ENCODE assay signal across 8 mouse cellular contexts in the genomic region with DNA sequence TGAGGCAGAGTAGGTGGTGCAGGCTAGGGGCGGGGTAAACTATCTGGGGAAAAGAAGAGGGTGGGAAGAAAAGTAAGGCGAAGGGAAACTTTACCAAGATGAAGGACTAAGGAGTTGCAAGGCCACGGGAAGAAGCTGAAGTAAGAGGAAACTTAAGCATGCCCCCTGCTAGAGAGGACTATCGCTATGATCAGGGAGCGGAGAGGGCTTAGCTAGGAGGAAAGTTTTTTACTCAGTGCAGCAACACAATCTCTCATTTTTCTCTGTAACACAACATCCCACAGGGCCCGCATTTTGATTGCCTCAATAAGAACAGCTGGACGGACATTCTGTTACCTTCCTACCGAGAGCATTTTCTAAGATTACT. TPM values are rescaled to one million over a fixed set of nuclear protein-coding genes. Genes with fewer than 3 reads are reported as not detected.
A peak's percentile ranks its signal among the peaks of the same experiment; 100 is the strongest.
DNase-seq lines count a peak whose midpoint lies in the region; ATAC-seq and TF ChIP-seq lines count a peak whose summit lies in the region.

No protein-coding gene starts in this region.

- no peak for TF ChIP-seq POLR2A in testis, adult 2 months (IDR thresholded peaks at IDR 0.05; ENCODE audit: control insufficient read depth, low read depth, low read length)

- ATAC-seq in liver, embryonic 11.5 days (replicated peaks; ENCODE audit: low FRiP score), result peak; percentile 27; the same call in 1 of the 2 replicates
- ATAC-seq in stomach, embryonic 16.5 days (ENCODE audit: insufficient read depth, low FRiP score), result no peak

- TF ChIP-seq CTCF in gastrocnemius, adult 2 months (IDR thresholded peaks at IDR 0.05), result no peak
- no peak for TF ChIP-seq CTCF in testis, adult 2 months (IDR thresholded peaks at IDR 0.05; ENCODE audit: control insufficient read depth, insufficient read depth, insufficient replicate concordance, low read depth, low read length)

- no peaks in the 10 kb centered on the region for H3K27me3 ChIP-seq in testis, adult 2 months (ENCODE audit: control insufficient read depth, insufficient read depth, low read length)
- no peaks in the 10 kb centered on the region for H3K27me3 ChIP-seq in liver, embryonic 11.5 days (replicated peaks; ENCODE audit: control insufficient read depth, insufficient read depth, low read length)
- no peaks in the 10 kb centered on the region for H3K27me3 ChIP-seq in stomach, embryonic 16.5 days (ENCODE audit: control insufficient read depth, insufficient read depth, low read length)

- H3K9me3 ChIP-seq in liver, embryonic 11.5 days (ENCODE audit: control insufficient read depth, low read length), result no peaks in the 10 kb centered on the region
- no peaks in the 10 kb centered on the region for H3K9me3 ChIP-seq in stomach, embryonic 16.5 days (replicated peaks; ENCODE audit: control insufficient read depth, low read length)

- H3K4me3 ChIP-seq in gastrocnemius, adult 2 months, result peak overlapping the region; percentile 83
- H3K4me3 ChIP-seq in testis, adult 2 months (ENCODE audit: control insufficient read depth, low read depth, low read length), result peak overlapping the region; percentile 82
- peak overlapping the region; percentile 66 for H3K4me3 ChIP-seq in liver, embryonic 11.5 days (ENCODE audit: low read depth, low read length)
- H3K4me3 ChIP-seq in stomach, embryonic 16.5 days (replicated peaks; ENCODE audit: low read length), result peak overlapping the region; percentile 58

- peak overlapping the region; percentile 62 for H3K9ac ChIP-seq in liver, embryonic 11.5 days (ENCODE audit: low read depth, low read length)
- H3K9ac ChIP-seq in stomach, embryonic 16.5 days (ENCODE audit: low read length), result peak overlapping the region; percentile 70

- H3K27ac ChIP-seq in gastrocnemius, adult 2 months, result peak overlapping the region; percentile 98
- peak overlapping the region; percentile 66 for H3K27ac ChIP-seq in testis, adult 2 months (ENCODE audit: control insufficient read depth, insufficient read depth, low read depth, low read length)
- H3K27ac ChIP-seq in liver, embryonic 11.5 days (ENCODE audit: low read depth, low read length), result peak overlapping the region; percentile 62
- peak overlapping the region; percentile 86 for H3K27ac ChIP-seq in stomach, embryonic 16.5 days (ENCODE audit: low read length)

- DNase-seq in gastrocnemius, adult 2 months, result no peak
- no peak for DNase-seq in gastrocnemius, postnatal 14 days
- DNase-seq in testis, postnatal 10 days (ENCODE audit: low spot score), result no peak
- DNase-seq in liver, embryonic 11.5 days (ENCODE audit: low spot score), result no peak
- no peak for DNase-seq in urinary bladder, postnatal 10 days (ENCODE audit: low spot score)
- no peak for DNase-seq in layer of hippocampus, postnatal 10 days (ENCODE audit: low spot score in 2 of 2)

- peaks cover 5% of the 10 kb centered on the region; the same call in 1 of the 2 replicates for H3K4me1 ChIP-seq in testis, adult 2 months (ENCODE audit: control insufficient read depth, insufficient read depth, low read length)
- H3K4me1 ChIP-seq in liver, embryonic 11.5 days (replicated peaks; ENCODE audit: control insufficient read depth, insufficient read depth, low read length), result no peaks in the 10 kb centered on the region
- no peaks in the 10 kb centered on the region for H3K4me1 ChIP-seq in stomach, embryonic 16.5 days (ENCODE audit: control insufficient read depth, insufficient read depth, low read length)

- H3K4me2 ChIP-seq in liver, embryonic 11.5 days, result peak overlapping the region; percentile 80
- H3K4me2 ChIP-seq in stomach, embryonic 16.5 days (ENCODE audit: low read depth, low read length), result peak overlapping the region; percentile 57

- no peaks in the 10 kb centered on the region for H3K36me3 ChIP-seq in testis, adult 2 months (ENCODE audit: control insufficient read depth, insufficient read depth, low read length)
- peaks cover 2% of the 10 kb centered on the region; the same call in 1 of the 2 replicates for H3K36me3 ChIP-seq in liver, embryonic 11.5 days (ENCODE audit: control insufficient read depth, insufficient read depth, low read length)
- no peaks in the 10 kb centered on the region for H3K36me3 ChIP-seq in stomach, embryonic 16.5 days (ENCODE audit: control insufficient read depth, insufficient read depth, low read length)

- intact Hi-C loops in gastrocnemius, adult 2 months (cut with DNase I), result loop anchor here (2.0 to 5.0 kb wide), 2 partner anchors 36 to 72 kb away; a partner anchor contains a TSS
- intact Hi-C loops in gastrocnemius, postnatal 14 days (cut with DNase I; ENCODE audit: low total_unique reads), result no loop called here

- 12% methylated on average over 8 of the region's 8 CpGs for WGBS in liver, embryonic 11.5 days
- 14% methylated on average over 8 of the region's 8 CpGs for WGBS in stomach, embryonic 16.5 days

RNA-seq across cellular contexts. Expression of a gene that starts 10.8 kb away (rescaled TPM):
- total RNA-seq in gastrocnemius, adult 2 months (2021), result 1 to 10 TPM; 8.3 to 9.0 TPM
- total RNA-seq in gastrocnemius, postnatal 14 days (2021), result 10 to 100 TPM; 11.0 to 11.5 TPM
- 11.6 and 13.8 TPM in 2 replicates for polyA plus RNA-seq in testis, adult 2 months (2012; rRNA removed)
- polyA plus RNA-seq in liver, embryonic 11.5 days (2014; fragmentation: Nextera tagmentation; extraction: Ambion mirVana), result 39.6 and 45.6 TPM in 2 replicates
- 19.4 and 23.4 TPM in 2 replicates for polyA plus RNA-seq in stomach, embryonic 16.5 days (2015; fragmentation: Nextera tagmentation; extraction: Ambion mirVana)
- total RNA-seq in layer of hippocampus, postnatal 10 days (2021), result 10 to 100 TPM; 40.1 to 42.0 TPM

RNA-seq across cellular contexts. Expression of a gene that starts 35.2 kb away (rescaled TPM):
- total RNA-seq in gastrocnemius, adult 2 months (2021), result 10 to 100 TPM; 43.1 to 50.7 TPM
- total RNA-seq in gastrocnemius, postnatal 14 days (2021), result 10 to 100 TPM; 44.5 to 47.3 TPM
- polyA plus RNA-seq in testis, adult 2 months (2012; rRNA removed), result 2.1 and 3.0 TPM in 2 replicates
- polyA plus RNA-seq in liver, embryonic 11.5 days (2014; fragmentation: Nextera tagmentation; extraction: Ambion mirVana), result 84.6 and 86.6 TPM in 2 replicates
- 93.6 and 96.1 TPM in 2 replicates for polyA plus RNA-seq in stomach, embryonic 16.5 days (2015; fragmentation: Nextera tagmentation; extraction: Ambion mirVana)
- total RNA-seq in layer of hippocampus, postnatal 10 days (2021), result 100 to 1,000 TPM in 1 of 2 experiments, 10 to 100 TPM in 1; 95.1 to 107 TPM
